Mouse (Mus musculus): ENCODE measurements at regions not wholly inside any gene's neighbourhood (a gene's known extent, or its start where the extent isn't known, plus 50 kb on each side); places are given as distances from the start of the nearest gene placed in this dataset.

DNA sequence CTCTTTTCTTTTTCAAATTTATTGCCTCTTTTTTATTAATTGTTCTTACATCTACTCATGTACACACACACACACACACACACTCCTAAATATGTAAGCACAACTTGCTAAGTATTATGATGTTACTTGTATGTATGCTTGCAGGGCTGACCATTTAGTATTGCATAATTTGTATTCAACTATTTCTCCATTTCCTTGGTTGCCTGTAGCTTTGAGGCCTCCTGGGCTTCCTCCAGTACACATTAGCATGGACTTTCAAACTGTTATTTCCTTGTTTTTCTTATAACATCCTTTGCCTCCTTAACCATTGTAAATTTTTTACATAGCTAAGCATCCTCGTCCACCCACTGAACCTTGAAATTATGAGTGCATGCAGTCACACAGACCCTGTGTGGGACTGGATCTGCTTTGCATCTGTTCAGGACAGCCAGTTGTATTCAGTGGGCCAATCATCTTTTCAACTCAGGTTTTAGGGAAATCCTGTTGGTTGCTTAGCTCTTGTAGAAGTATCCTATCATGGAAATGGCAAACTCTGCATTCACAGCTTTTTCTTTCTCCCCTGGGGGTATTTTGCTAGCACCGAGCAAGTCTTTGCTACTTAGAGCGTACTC, 110.8 kb upstream of the Ahi1 start:
- TF ChIP-seq CTCF (IDR thresholded peaks at IDR 0.05) = no peak
- no peak for TF ChIP-seq POLR2A (IDR thresholded peaks at IDR 0.05; ENCODE audit: insufficient read depth, low read depth, low read length)
